Mouse (Mus musculus) left cerebral cortex, postnatal 4 days (tissue): ENCODE data around the gene Lsm6. TPM values are rescaled to one million over a fixed set of nuclear protein-coding genes. Genes with fewer than 3 reads are reported as not detected.
"Not testable (repeated sequence)": the region's sequence is repeated elsewhere in the genome, so short reads cannot be mapped to it uniquely, and the experiment has no call there.

Source experiments
- DNase-seq: peaks from one replicate; pipeline ENCODE4 v3.0.0-alpha.2; 2022
- intact Hi-C: fragments of 180-260 bp; cut with DNase I; formaldehyde crosslinking; loops from one replicate; pipeline ENCODE4 v1.15.1; 2025
- total RNA-seq, 2 experiments: library from RNA; stranded (reverse); gene quantifications; 2 replicates each; pipeline ENCODE4 v1.2.3; 2021

The Lsm6 gene
- total RNA-seq = 10 to 100 TPM; 68.3 to 77.1 TPM

DNA sequence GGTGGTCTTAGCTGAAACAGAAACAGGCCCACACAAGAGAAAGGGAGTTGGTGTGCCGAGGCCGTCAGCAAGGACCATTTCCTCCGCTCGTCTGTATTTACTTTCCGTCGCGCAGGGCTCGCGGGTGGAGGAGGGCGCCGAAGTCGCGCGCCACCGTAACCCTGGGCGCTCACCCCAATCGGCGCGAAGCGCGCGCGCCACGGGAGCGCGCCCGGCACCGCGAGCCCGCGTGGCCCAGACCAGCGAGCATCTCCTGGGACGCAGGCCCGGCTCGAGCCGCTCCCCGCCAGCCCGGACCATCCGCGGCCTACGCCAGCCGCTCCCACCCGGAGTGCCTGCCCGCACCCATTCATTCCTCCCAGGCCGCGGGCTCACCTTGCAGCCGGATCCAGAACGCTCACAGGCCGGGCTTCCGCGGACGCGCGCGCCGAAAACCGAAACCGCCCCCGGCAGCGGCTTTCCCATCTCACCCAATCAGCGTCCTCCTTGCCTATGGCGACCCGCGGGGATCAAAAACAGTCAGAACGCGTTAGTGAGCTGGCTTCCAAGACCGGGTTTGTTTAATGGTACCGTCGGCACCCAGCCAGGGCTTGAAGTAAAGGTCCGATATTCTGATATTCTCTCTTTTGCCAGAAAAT lies at the start of gene Lsm6:
Gene Lsm6, minus strand, starts transcription at position 468 of the 638 bp plus-strand sequence.
- DNase-seq = peak; percentile 99
- intact Hi-C loops = no loop called here

DNA sequence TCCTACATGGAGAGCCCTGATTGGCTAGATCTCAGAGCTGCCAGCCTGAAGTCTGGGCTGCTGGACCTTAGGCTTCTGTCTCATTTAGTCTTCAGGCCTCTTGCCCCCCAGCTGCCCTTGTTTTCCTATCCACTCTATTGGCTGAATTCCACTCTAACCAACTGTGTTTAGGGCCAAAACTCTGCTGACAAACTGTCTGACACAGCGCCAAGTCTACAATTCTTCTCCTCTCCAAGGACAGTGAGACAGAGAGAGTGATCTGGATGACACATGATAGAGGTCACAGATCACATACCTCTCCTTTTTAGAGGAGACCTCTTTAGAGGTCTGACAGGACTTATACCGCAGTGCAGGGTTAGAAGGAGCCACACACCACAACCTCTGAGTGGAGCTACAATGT lies 46.1 kb upstream of the Lsm6 start:
- intact Hi-C loops = no loop called here
- DNase-seq = peak; percentile 1

DNA sequence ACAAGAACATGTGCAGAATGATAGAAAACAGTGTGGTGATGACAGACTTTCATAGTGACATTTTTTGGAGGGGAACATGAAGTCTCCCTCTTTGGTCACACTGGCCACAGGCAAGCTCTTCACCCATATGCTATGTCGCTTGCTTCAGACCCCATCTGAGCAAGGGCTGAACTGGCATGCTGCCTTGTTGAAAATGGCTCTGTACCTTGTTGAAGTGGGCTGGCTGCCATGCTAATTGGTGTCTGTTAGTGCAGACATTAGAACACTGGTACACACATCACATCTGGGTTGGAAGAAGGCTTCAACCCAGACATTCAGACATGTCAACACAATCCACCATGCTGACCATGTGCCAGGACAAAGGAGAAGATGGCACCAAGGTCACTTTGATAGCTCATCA lies 42.1 kb upstream of the Lsm6 start:
- intact Hi-C loops = no loop called here
- peak; percentile 43 for DNase-seq

DNA sequence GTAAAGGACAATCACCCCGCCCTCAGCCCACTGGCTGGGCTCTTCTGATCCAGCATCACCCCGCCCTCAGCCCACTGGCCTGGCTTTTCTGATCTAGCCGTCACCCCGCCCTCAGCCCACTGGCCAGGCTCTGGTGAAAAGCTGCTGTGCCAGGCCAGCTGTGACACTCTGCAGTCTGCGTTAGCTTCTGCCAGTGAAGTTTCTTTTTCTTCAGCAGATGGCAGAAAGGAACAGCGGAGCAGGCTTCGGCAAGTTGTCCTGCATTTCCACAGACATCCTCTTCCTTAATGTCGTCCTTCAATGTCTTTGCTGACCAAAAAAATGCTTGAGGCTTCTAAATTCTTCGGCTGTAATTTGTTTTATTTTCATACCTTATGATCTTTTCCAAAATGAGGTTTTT lies 41.1 kb upstream of the Lsm6 start:
- DNase-seq = peak; percentile 7
- intact Hi-C loops = no loop called here

DNA sequence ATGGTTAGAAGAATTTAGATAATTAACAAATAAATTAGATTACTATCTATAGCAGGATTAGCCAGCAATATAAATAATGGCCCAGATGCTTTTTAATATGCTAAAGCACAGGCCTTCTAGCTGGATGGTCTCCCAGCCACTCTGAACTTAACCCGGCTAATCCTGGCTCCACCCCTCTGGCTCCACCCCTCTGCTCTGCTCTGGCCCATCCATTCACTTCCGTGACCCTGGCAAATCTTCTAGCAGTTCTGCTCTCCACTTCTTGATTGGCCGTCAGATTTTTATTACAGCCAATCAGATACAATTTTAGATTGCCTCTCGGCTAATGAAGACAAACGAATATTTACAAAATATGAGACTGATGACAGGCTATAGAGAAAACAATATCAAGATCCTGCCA lies 39.8 kb upstream of the Lsm6 start:
- no peak for DNase-seq
- intact Hi-C loops = no loop called here

DNA sequence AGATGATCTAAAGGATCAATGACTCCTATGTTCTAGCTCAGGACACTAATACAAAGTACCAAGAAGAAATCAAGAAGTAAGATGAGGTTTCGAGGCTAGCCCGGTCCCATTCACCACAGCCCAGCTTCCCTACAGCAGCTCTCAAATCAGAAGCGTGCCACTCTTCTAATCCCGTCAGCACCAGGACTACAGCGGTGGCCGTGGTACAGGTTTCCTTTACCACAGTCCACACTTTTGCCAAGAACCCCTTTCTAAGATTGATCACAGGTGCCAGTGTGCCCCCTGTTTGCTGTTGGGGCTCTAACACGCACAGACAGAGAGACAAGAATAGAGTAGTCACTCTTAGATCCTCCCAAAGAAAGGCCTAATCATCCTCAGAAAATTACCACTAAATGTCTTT lies 36.5 kb upstream of the Lsm6 start:
- intact Hi-C loops = no loop called here

DNA sequence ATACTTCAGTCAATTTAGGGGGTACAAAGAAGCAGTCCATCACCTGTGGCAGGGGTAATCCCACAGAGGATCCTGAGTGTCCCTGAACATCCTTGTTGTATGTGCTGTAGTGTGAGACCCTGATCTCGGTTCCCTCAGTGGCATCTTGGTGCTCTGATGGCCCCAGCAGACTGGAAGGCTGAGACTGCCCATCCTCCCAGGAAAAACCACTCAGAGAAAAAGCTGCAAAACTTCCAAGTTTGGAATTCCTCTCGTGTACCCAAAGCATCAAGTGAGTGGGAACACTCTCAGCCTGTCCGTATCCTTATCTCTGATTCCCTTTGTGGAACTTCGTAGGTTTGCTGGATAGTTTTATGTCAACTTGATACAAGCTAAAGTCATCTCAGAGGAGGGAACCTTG lies 31.3 kb upstream of the Lsm6 start:
- intact Hi-C loops = no loop called here
- no peak for DNase-seq

More for the DNA sequence above, 36.5 kb upstream of the Lsm6 start:
- DNase-seq = no peak

DNA sequence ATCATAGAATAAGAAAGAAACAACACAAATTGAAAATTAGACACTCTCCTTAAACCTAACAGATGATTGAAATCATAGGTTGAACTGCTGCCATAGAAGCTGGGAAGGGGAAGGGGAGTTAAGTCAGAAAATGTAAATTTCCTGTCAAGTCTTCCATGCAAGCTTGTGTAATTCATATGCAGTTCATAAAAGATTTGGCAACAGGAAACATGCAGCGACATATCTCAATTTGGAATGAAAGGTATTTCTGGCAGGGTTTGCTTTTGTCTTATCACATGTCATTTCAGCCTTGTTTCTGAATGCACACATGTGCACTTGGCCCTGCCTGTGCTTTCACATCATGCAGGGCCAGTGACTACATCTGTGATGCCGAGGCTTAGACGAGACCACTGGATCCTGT lies 26.3 kb upstream of the Lsm6 start:
- DNase-seq = no peak
- intact Hi-C loops = no loop called here

DNA sequence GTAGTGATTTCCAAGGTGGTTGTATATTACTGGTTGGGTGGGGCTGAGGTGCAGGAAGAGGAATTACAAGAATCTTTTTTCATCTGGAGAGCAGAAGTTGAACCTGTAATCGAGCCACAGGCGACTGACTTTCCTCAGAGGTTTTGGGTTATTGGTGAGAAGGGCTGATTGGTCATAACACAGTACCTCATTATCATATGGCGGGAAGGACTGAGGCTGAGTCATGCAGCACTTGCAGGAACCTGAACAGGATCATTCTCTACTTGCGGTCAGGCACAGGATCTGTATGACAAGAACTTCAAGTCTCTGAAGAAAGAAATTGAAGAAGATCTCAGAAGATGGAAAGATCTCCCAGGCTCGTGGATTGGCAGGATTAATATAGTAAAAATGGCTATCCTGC lies 23.6 kb upstream of the Lsm6 start:
- intact Hi-C loops = no loop called here
- no peak for DNase-seq

DNA sequence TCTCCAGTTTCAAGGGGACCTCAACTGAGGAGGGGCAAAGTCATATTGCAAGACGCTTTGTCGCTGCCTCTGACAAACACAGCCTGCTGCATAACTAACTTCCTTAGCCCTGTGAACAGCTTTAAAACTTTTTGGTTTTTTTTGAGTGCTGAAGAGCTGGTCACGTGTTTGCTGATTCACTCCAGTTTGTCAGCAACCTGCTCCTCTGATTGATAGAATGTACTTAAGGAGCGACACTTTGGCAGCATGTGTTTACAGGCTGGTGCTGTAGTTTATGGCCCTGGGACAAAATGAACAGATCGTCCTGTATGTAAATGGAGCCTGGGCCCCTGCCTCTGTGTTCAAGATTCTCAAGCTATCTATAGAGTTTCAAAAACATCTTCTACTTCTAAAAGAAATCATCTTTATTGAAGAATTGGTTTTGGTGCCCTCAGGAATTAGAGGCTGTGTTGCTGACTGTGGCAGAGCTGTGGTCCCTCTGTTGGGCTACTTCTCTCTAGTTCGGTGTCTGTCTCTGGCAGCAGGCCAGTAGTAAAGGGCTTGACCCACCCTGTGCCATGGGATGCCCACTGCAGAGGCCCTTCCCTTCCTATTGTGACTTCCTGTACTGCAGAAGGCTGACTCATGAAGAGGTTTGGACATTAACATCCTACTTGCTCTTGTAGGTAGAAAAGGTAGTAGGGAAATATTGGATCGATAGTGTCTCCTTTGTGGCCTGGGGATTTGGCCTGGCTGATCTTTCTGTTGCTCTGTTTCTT lies 17.9 kb upstream of the Lsm6 start:
- DNase-seq = no peak
- intact Hi-C loops = no loop called here

DNA sequence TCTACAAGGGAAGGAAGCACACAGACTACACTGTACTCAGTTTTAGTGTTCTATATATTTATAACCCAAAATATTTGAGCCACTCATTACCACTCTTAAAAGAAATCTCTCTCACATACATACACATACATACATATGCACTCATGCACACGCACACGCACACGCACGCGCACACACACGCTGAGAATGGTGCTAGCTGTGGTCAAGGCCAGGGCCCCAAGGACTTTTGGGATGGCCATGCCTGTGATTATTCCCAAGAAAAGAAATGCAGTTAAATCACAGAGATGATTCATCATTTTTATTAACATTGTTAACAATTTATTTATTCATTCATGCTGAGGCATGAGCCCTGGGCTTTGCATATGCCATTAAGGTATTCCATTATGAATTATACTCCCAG lies 15.2 kb upstream of the Lsm6 start:
- no peak for DNase-seq
- intact Hi-C loops = no loop called here

DNA sequence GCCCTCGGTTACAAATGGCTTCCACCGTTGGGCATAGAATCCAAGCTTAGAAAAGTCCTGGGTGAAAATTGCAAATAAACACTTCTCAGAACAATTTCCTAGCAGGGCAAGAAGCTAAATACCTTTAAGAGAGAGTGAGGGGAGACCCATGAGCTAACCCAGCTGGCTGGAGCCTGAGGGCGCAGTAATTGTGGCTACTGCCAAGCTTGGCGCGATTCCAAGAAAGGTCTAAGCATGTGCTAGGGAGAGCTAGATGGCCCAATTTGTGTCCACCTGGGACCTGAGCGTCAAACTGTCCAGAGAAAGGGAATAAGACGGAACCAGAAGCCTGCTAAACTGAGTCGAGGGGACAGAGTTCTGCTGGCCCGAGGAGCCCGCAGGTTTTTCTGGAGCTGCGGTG lies 7.5 kb upstream of the Lsm6 start:
- DNase-seq = peak; percentile 82
- intact Hi-C loops = no loop called here

DNA sequence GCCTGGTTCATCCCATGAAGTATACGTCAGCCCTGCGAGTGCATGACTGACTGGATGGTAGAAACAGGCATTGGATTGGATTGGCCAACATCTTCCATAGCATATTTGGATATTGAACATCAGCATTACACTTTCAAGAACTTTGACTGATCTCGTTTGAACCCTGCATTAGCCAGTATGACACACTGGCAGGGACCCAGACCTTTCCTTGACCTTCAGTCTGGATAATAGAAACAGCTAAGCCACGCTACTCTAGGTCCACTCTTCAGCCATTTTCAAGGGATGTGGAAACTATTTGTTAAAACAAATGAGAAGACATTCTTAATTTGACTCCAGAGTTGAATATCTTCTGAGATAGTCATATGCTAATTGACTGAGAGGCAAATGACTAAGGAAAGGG lies 3.6 kb upstream of the Lsm6 start:
- no peak for DNase-seq
- intact Hi-C loops = no loop called here

DNA sequence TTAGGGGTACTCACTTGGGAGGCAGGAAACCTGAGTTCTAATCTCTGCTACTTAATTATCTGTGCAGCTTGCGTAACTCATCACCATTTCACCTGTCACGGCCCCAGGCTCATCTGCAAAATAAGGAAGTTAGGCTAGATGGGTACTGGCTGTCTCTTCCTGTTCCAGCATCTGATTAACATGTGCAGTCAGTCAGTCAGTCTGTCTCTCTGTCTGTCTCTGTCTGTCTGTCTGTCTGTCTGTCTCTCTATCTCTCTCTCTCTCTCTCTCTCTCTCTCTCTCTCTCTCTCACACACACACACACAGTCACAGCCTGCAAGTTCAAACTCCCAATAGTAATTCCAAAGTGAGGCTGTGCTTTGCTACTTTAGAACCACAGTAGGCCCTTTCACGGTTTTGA lies 967 bp downstream of the Lsm6 start:
- intact Hi-C loops = loop anchor here (5.0 kb wide), 1 partner anchor 303 kb away; no protein-coding TSS in a partner anchor
- not testable (repeated sequence) for DNase-seq

DNA sequence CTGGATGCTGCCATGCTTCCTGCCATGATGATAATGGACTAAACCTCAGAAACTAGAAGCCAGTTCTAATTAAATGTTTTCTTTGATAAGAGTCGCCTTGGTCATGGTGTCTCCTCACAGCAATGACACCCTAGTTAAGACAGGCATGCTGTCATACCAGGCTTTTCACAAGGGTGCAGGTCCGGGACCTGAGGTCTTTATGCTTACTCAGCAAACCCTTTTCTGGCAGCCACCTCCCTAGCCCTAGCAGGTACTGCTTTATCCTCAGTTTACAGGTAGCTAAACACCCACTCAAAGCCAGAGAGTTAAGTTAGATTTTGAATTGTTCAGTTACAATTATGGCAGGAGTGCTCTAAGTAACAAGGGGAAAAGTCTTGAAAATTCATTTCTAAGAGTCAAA lies 6.2 kb downstream of the Lsm6 start:
- no peak for DNase-seq
- intact Hi-C loops = loop anchor here (5.0 kb wide), 1 partner anchor 297 kb away; no protein-coding TSS in a partner anchor

DNA sequence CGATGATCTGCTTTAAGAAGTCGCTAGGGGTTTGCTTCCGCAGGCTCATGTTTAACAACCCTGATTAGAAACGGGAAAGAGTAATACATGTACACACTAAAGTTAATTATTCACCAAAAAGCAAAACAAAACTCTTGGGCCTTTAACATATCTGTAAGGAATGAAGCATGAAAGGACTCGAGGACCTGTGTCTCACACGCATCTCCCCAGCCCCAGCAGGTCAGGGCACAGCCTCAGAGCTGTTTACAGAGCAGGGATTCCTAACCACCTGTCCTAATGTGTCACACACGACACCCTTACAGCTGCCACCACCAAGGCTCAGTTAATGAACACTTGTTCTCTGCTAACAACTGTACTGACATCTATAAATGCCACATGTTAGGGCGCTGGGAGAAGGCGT lies 7.9 kb downstream of the Lsm6 start:
- intact Hi-C loops = no loop called here
- DNase-seq = no peak

DNA sequence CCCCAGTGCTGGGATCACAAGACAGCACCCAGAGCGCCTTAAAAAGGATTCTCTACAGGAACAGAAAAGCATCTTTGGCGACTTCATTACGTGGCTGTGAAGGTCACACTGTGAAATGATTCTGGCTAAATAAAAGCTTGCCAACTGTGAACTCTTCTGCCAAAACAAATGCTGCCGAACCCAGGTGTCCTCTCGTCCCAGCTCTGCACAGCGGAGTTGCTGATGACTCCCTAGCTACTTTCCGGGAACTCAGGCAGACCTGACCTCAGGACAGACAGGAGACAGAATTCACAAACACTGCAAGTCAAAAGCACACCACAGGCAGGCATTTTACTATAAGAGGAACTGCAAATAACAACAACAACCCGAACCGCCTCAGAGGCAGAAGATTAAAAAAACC lies 8.5 kb downstream of the Lsm6 start:
- intact Hi-C loops = no loop called here

DNA sequence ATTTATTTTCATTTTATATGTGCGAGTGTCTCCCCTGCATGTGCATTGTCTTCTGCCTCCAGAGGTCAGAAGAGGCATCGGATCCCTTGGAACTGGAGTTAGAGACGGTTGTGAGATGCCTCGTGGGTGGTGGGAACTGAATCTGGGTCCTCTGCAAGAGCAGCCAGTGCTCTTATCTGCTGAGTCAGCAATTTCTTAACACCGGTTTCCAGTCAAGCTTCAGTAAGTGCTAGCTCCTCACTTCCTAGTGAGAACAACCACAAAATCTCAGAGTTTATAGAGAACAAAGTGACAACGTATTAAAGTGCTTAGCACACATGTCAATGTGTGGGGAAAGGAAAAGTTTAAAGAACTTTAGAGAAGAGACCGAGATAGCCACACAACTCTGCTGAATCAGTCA lies 9.2 kb downstream of the Lsm6 start:
- DNase-seq = no peak
- intact Hi-C loops = no loop called here

More for the DNA sequence above, 8.5 kb downstream of the Lsm6 start:
- no peak for DNase-seq

DNA sequence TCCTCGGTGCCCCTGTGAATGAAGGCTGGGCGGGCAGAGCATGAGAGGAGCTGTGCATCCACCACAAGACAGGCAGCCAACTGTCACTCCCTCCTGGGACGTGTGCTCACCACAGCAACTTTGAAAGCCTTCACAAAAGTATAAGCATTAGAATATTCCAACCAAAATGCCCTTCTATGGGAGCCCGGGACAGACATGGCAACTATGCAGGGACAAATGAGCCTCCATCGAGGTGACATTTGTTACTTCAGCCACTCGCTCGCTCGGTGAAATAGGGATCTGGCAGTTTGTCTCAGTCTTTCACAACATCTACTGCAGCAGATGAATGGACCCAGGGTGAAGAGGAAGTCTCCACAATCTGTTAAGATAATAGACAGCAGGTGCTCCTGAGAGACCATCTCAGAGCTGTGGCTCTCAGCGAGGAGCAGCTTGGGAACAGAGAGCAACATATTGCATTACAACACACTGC lies 10.7 kb downstream of the Lsm6 start:
- peak; percentile 46 for DNase-seq
- intact Hi-C loops = no loop called here

DNA sequence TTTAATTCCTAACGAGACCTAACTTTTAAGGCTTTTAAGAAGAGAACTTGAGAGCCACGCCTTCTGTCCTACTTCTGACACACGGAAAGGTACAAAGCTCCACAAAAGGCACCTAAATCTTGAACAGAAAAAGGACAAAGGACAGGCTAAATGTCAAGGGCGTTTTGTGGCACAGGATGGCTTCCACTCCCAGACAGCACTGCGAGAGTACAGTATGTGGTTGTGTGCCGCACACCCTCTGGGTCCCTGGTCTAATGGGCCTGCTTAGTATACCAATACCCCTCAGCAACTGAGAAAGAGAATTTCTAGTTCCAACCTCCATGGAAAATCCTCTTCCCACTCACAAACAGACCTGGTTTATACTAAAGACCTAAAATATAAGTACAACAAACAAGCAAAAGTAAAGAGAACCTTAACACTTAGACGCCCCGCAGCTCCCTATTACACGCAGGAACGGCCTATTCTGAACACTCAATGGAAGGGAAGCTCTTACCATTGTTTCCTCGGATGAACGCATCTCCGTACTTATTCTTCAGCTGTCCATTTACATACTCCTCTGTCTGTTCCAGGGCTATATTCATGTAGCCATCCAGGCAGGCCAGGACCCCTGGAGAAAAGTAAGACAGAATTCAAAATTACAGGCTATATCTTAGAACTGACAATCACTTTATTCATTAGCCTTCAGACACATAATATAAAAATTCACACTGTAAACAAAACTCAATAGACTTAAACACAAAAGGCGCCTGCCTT lies 11.3 kb downstream of the Lsm6 start:
- intact Hi-C loops = no loop called here
- no peak for DNase-seq

DNA sequence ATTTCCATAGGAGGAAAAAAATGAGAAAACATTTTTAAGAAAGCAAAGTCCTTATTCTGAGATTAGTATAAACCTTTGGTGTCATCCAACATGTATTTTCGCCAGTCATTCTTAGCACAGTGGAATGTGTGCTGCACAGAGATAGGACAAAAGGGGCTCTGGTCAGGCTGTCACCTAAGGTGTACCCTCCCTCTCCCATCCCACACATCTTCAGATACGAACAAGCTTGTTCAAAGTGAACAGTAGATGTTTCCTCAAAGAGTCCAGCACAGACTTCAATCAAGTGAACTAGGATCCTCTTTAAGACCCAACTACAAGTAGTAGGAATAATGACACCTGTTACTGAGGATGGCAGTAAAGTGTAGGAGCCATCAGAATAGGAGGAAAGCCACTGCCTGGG lies 12.1 kb downstream of the Lsm6 start:
- intact Hi-C loops = no loop called here
- DNase-seq = no peak

DNA sequence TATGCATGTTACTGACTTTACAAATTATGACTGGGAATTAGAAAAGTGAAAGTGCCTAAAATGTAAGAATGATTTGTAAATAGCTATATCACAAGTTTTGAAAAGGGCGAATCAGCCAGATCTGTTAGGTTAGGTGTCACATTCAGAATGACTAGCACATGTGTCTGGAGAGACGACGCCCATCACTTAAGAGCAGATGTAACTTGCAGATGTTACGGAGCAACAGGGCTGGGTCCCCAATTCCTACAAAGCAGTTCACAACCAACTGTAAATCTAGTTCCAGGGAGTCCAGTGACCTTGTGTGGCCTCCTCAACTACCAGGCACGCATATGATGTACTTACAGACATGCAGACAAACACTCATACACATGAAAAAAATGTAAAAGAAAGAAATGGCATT lies 12.5 kb downstream of the Lsm6 start:
- intact Hi-C loops = no loop called here
- no peak for DNase-seq
